Mouse (Mus musculus) layer of hippocampus, adult 18-20 months (tissue): ENCODE measurements around the gene Supt5. TPM values are rescaled to one million over a fixed set of nuclear protein-coding genes. Genes with fewer than 3 reads are reported as not detected.
"Not testable (repeated sequence)": the region's sequence is repeated elsewhere in the genome, so short reads cannot be mapped to it uniquely, and the experiment has no call there.

ENCODE experiments used
- DNase-seq, 2 experiments: peaks; one replicate each; pipeline ENCODE4 v3.0.0; 2022; ENCODE audit warnings: low spot score in 2 of 2
- long read RNA-seq: library from polyadenylated mRNA; stranded (forward); transcript quantifications from one replicate; pipeline ENCODE4 v2.0.0, GENCODE M21; 2021
- total RNA-seq, 2 experiments: library from RNA; stranded (reverse); gene quantifications; 2 replicates each; pipeline ENCODE4 v1.2.3; 2021

The Supt5 gene
- total RNA-seq, result 100 to 1,000 TPM; 116 to 119 TPM
- long read RNA-seq, partial matches to known transcripts, result 42 of 59 reads
- long read RNA-seq, other reads (novel, unspliced or antisense), result 17 of 59 reads

GRCm38 (mm10) chr7:28338108-28338998, at the start of gene Supt5:
TSS of gene Supt5 (minus strand) at chr7:28338746.
- peak; percentile 92 to 98 for DNase-seq

- not testable (repeated sequence) for DNase-seq
Measured at GRCm38 (mm10) chr7:28387384-28387783, 48.8 kb upstream of the Supt5 start.

DNA sequence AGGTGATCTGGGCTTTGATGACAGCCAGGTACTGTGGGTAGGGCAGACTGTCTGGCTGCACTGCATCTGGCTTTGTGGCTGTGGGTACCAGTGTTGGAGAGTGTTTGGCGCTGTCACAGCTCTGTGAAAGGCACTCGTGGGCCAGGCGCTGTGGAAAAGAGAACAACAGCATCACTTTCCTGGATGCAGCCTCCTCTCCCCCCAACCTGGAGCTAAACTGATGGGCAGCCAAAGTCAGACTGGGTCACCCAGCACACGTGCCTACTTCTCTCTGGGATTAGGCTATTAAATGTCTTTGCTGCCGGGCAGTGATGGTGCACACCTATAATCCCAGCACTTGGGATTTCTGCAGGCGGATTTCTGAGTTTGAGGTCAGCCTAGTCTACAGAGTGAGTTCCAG, 48.3 kb upstream of the Supt5 start:
- DNase-seq, result not testable (repeated sequence)

DNA sequence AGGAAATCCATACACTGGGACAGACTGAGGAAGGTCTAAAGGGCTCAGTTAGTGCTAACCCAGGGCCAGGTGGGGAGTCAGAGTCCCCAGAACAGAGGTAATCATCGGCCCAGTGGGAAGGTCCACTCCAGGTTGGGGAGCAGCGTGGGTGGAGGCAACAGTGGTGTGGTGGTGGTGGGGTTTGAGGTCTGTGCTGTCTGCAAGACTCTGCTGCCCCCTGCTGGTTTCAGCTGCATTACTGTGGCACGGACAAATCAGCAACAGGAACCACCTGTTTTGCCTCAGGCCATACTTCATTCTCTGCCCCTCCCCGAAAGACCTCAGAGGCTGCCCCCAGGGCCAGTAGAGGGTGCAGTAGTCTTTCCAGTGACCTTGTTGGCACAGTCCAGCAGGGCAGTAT, 47.9 kb upstream of the Supt5 start:
- peak; percentile 68 to 81 for DNase-seq

DNA sequence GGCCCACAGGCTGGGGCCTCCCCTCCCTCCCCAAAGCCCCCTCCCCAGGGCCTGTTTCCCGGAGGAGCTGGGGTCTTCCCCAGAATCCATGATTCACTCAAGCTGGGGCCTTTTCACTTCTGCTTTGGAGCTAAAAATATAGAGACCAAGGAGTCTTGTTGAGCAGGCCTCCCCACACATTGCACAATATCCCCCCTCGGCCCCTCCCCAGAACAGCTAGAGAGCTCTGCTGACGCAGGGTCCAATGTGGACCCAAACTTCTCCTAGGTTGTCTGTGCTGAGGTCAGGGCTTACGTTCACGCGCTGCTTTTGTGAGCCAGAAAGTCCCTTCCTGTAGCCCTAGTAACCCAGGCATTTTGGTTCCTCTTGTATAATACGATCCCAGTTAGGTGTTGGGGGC, 47.5 kb upstream of the Supt5 start:
- no peak for DNase-seq

- DNase-seq, result no peak
Measured at GRCm38 (mm10) chr7:28385196-28385595, 46.6 kb upstream of the Supt5 start.

DNA sequence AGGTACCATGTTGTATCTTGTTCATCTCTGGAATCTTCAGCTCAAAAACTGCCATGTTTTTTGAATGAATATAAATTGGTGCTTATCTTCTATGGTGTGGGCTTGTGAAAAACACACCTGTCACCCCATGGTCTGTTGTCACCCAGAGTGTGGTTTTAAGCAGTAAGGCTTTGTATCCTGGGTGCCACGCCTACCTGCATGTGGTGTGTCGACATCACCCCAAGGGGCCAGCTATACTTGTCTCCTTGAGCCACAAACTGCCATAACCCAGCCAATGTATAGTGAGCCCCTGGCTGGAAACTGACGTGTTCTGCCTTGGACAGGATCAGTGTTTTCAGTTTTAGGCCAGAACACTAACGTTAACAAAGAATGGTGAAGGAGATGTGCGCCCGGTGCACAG, 45.6 kb upstream of the Supt5 start:
- DNase-seq, result no peak

DNA sequence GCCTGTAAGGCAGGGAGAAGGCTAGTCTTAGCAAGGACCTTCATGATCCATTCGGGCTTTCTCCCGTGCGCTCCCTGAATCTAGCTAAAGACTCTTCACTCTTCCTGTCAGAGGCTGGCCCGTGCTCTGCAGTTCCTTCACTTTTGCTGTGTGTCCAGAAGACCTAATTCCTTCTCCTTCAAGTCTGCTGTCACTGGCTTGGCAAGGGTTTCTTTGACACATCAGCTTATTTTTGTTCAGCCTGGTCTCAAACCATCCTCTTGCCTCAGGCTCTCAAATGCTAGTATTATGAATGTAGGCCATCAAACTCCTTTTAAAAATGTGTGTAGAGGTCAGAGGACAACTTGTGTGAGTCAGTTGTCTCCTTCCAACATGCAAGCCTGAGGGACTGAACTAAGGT, 45.1 kb upstream of the Supt5 start:
- no peak for DNase-seq

DNA sequence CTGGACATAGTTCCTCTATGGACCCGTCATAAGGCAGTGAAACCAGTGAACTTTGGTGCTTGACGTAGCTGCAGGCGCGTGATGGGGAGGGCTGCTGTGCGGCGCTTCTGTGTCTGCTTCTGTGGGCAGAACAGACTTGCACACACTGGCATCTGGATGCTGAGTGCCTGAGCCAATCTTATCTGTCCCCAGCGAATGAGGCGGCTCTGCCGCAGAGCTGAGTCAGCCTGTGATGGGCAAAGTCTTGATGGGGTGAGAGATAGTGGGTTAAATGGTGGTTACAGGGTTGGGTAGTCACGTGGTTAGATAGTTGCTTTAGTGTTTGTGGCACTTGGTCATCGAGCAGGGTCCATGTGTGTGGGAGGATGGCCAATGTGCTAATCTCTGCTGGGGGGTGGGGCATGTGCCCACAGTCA, 44.4 kb upstream of the Supt5 start:
- DNase-seq, result peak; percentile 60 to 73

DNA sequence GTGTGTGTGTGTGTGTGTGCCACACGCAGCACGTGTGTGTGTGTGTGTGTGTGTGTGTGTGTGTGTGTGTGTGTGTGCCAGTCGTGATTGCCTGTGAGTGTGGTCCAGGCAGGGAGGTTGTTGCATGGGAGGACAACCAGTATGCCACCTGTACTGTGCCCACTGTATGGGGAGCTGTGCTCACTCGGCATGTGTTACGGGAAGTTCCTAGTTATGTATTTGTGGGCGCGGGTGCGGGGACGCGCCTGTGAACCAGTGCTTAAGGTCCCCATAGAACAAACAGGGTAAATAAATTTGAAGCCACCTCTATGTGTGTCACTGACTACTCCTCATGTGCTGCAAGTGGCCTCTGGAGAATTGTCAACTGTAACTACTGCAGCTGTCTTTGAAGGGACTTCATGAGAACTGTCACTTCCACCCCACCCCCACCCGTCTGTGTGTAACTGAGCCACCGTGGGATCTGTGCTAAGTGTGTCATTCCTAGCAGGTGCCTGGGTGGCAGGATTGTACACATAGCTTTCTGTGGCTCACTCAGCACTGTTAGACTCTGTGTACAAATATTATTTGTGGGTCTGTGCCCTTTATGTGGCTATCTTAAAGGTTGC, 43.9 kb upstream of the Supt5 start:
- DNase-seq, result no peak

DNA sequence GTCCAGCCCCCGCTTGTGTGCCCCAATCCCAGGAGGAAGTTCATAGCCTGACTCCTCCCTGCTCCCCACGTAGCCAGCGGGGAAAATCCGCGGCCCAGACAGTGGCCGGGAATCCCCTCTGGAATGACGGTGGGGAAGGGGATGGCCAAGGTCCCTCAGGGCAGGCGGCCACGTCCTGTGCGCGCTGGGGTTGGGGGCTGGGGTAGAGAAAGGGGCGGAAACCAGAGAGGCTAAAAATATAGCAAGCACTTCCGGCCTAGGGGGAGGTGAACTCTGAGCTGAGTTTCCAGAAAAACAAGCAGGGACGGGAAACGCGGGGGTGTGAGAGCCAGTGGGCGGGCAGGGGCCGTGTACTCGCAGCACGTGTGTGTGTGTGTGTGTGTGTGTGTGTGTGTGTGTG, 43.4 kb upstream of the Supt5 start:
- no peak for DNase-seq

DNA sequence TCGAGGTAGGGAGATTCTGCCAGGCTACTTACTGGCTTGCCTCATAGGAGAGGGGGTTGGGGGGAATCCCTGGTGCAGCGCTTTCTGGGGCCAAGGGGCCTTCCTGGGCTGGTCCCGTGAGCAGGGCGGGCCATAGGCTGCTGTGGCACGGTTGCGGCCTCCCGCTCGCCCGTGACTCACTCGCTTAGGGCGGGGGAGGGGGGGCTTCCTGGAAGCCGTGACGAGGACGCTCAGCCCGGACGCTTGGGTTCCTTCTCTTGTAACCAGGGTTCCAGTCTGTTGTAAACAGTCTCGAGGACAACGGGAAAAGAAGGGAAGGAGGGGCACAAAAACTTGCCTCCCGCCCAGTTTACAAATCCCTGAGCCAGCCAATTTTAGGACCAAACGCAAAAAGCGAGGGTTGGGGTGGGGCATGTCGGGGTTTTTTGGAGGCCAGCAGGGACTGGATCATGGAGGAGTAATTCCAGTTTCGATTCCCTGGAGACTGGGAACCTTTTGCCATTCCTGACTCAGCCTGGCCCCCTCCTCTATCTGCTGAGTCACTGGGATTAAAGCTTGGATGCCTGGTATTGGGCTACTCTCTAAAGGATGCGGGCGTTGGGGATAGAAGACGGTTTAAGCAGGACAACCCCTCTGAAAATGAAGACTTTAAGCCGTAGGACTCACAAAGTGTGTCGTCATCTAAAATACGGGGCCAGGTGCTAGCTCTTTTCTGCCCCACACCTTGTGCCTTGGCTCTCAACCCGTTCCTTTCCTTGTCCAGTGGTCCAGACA, 42.7 kb upstream of the Supt5 start:
- no peak for DNase-seq

- DNase-seq, result no peak
Measured at GRCm38 (mm10) chr7:28380237-28381016, 41.9 kb upstream of the Supt5 start, which contains the start of gene Zfp36. TSS of gene Zfp36 (minus strand) at chr7:28380253.

DNA sequence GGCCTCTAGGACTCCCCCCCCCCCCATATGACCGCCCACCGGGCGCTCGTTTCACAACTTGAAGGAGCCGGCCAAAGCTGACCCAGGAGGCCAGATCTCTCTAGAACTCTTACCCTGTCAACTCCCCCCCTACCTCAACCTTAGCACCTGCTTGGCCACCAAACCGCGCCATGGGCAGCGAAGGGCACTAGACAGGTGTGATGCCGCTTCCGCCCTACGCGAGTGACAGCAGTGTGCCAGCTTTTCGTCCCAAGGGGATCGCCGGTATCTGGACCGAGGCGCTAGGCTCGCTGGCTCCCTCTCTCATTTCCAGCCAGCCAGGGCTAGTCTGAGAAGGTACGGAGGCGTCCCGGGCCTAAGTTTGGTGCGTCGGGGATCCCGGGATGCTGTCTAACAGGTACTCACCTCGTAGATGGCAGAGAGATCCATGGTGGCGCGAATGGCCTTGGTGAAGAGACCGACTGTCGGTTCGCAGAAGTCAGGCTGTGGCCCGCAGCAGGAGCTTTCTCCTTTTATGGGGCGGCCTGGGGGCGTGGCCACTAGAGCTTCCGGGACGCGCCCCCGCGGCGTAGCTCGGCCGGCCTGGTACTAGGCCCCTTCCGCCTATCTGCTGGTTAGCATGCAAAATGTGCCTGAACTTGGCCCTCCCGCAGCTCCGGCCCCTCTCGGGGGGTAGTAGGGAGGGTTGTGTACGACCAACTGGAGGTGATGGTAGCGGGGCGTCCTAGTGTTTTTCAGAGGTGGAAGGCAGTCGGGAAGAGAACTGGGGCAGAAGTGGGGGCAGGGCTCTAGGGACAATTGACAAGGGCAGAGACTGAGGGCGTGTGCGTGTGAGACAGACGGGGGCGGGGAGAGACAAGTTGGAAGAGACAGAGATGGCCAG, 40.5 kb upstream of the Supt5 start:
- DNase-seq, result peak; percentile 61 to 84

DNA sequence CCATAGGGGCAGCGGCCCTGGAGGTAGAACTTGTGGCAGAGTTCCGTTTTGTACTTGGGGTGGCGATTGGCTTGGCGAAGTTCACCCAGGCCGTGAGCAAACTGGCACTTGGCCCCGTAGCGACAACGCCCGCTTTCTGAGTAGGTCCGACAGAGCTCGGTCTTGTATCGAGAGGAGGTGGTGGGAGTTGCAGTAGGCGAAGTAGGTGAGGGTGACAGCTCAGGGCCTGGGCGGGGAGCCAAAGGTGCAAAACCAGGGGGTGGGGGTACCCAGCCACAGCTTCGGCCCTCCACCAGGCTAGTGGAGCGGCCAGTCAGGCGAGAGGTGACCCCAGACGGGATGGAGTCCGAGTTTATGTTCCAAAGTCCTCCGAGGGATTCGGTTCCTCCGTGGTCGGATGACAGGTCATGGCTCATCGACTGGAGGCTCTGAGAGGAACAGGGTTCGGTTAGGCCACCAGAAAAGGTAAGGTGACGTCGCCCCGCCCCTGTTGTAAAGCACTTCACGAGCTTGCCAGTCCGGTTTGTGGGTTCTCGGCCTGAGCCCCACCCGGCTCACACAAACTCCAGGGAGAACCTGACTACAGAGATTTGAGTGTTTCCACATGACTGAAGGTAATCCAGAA, 39.6 kb upstream of the Supt5 start:
- DNase-seq, result no peak

DNA sequence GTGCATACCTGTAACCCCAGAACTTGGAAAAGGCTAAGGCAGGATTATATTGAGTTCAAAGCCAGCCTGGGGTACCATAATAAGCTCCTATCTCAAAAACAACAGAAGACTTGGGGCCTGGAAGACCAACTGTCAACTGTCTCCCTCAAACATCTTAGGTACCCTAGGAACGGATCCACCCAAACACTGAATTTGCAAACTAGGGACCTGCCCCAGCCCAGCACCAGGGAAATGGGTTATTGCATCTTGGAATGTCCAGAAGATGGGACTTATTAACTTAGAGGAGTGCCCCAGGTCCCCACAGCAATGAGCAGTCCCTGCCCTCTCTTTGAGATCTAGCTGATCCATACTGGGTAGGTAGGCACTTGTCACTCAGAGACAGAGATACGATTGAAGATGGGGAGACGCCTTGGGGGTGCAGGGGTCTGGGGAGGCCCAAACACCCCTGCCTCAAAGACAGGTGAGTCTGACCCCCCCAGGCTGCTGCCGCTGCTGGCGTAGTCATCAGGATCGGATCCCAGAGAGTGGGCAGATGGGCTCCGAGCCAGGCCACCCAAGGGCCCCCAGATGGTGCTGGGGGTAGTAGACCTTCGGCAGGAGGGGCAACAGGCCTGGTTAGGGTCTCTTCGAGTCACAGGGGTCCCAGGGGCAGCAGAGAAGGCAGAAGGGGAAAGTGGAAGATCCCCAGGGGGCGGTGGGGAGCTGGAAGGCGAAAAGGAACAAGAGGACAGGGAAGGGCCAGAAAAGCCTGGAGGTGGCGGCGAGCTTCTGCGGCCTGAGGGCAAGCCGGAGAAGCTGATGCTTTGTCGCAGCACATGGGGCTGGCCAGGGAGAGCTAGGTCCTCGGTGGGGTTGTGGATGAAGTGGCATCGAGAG, 38.9 kb upstream of the Supt5 start:
- DNase-seq, result no peak

- no peak for DNase-seq
Measured at GRCm38 (mm10) chr7:28376011-28376771, 37.6 kb upstream of the Supt5 start.
